Mouse (Mus musculus) small intestine, adult 2 months (tissue): ENCODE data around the gene Epn2. TPM values are rescaled to one million over a fixed set of nuclear protein-coding genes. Genes with fewer than 3 reads are reported as not detected.

Source experiments
- H3K27ac ChIP-seq: fragments of 200-500 bp; 2 replicates; pipeline ENCODE4 v1.5.1; 2012; ENCODE audit warnings: low read depth, low read length, control low read depth, inconsistent platforms; ENCODE audit not compliant: insufficient read depth
- H3K27me3 ChIP-seq: fragments of 200-500 bp; 2 replicates; pipeline ENCODE4 v1.6.1; 2012; ENCODE audit warnings: mild to moderate bottlenecking, moderate library complexity, low read length, inconsistent platforms; ENCODE audit not compliant: control insufficient read depth, insufficient read depth
- H3K36me3 ChIP-seq: fragments of 200-500 bp; 2 replicates; pipeline ENCODE4 v1.6.1; 2012; ENCODE audit warnings: mild to moderate bottlenecking, low read length, control low read depth, inconsistent platforms; ENCODE audit not compliant: control insufficient read depth, insufficient read depth
- H3K4me1 ChIP-seq: fragments of 200-500 bp; 2 replicates; pipeline ENCODE4 v1.6.1; 2012; ENCODE audit warnings: low read length, inconsistent platforms, mixed read lengths; ENCODE audit not compliant: control insufficient read depth, insufficient read depth, insufficient read length
- H3K4me3 ChIP-seq: fragments of 200-500 bp; 2 replicates; pipeline ENCODE4 v1.5.1; 2012; ENCODE audit warnings: low read depth, mild to moderate bottlenecking, control low read depth, inconsistent platforms, low read length, moderate library complexity
- CTCF ChIP-seq: fragments of 200-500 bp; IDR thresholded peaks from 2 replicates; pipeline ENCODE4 v1.5.1; 2012; ENCODE audit warnings: low read depth, mild to moderate bottlenecking, control low read depth, inconsistent platforms, low read length, moderate library complexity, mixed read lengths; ENCODE audit not compliant: insufficient replicate concordance, insufficient read length; ENCODE audit errors: extremely low read depth
- POLR2A ChIP-seq: fragments of 200-500 bp; IDR thresholded peaks from 2 replicates; pipeline ENCODE4 v1.6.1; 2012; ENCODE audit warnings: low read depth, mild to moderate bottlenecking, control low read depth, inconsistent platforms, low read length, moderate library complexity
- whole genome bisulfite sequencing: fragments of 180-500 bp; shearing (Covaris S2); methylation state at CpG from one replicate; pipeline ENCODE4 v1.1.7; 2018; 5-methylcytosine and 5-hydroxymethylcytosine counted together
- polyA plus RNA-seq: library from polyadenylated mRNA; depleted of rRNA; stranded (reverse); fragments of >200 nt; gene quantifications from 2 replicates; pipeline ENCODE4 v1.2.3, GENCODE M21; 2012; rRNA removed

The Epn2 gene
- polyA plus RNA-seq, 1 experiment, result 7.9 TPM

DNA sequence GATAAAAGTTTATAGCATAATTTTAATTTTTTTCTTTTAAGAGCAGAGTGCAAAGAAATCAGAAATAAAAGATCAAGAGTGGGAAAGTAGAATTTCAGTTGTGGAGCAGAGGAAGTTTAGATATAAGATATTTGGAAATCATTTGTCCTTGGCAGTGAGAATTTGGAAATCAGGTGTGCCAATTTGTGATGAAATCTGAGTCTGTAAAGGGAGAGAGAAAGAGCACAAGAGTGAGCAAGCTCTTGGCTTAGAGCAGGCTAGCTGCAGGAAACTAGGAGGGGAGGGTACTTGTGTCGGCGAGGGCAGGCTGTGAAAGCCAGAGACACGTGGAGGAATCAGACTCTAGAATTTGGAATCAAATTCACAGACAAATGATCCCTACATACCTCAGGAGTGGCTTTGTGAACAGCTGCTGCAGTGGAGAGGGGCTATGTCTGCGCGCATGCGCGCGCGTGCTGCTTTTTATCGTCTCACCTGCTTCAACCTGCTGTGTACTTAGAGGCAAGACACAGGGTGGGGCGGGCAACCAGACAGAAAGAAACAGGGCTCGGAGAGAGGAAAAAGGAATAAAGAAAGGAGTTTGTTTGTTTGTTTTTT is 102.6 kb downstream of the Epn2 start:
- H3K27ac ChIP-seq, result no peak overlapping the region
- 0 out of 2 replicates have a peak, but pooled peaks cover 2% of the 10 kb centered on the region for H3K27me3 ChIP-seq
- peak overlapping the region; percentile 12; the same call in 1 of the 2 replicates for H3K4me3 ChIP-seq
- H3K36me3 ChIP-seq, result no peaks in the 10 kb centered on the region
- H3K4me1 ChIP-seq, result no peaks in the 10 kb centered on the region
- WGBS, result 23% methylated on average over 12 of the region's 12 CpGs
- TF ChIP-seq CTCF (no peak), POLR2A (no peak)

- WGBS, result 40% methylated on average over 4 of the region's 4 CpGs
These were observed 105.9 kb downstream of the Epn2 start for GRCm38 (mm10) chr11:61473630-61474029.

GRCm38 (mm10) chr11:61470880-61471279 is 108.6 kb downstream of the Epn2 start:
- TF ChIP-seq CTCF (no peak), POLR2A (no peak)
- Histone ChIP-seq H3K4me3 (no peak overlapping the region), H3K27ac (no peak overlapping the region), H3K4me1 (no peaks in the 10 kb centered on the region), H3K36me3 (no peaks in the 10 kb centered on the region), H3K27me3 (0 out of 2 replicates have a peak, but pooled peaks cover 2% of the 10 kb centered on the region)

More at GRCm38 (mm10) chr11:61473630-61474029, 105.9 kb downstream of the Epn2 start:
- Histone ChIP-seq H3K36me3 (no peaks in the 10 kb centered on the region), H3K4me3 (no peak overlapping the region), H3K27me3 (0 out of 2 replicates have a peak, but pooled peaks cover 2% of the 10 kb centered on the region), H3K27ac (no peak overlapping the region), H3K4me1 (no peaks in the 10 kb centered on the region)
- no peak for TF ChIP-seq POLR2A
- TF ChIP-seq CTCF, result no peak

GRCm38 (mm10) chr11:61469317-61469917 is 110.1 kb downstream of the Epn2 start:
- Histone ChIP-seq H3K27me3 (0 out of 2 replicates have a peak, but pooled peaks cover 1% of the 10 kb centered on the region), H3K4me1 (no peaks in the 10 kb centered on the region), H3K36me3 (no peaks in the 10 kb centered on the region), H3K4me3 (no peak overlapping the region), H3K27ac (no peak overlapping the region)
- no peak for TF ChIP-seq CTCF
- no peak for TF ChIP-seq POLR2A
- WGBS, result 47% methylated on average over 7 of the region's 7 CpGs

DNA sequence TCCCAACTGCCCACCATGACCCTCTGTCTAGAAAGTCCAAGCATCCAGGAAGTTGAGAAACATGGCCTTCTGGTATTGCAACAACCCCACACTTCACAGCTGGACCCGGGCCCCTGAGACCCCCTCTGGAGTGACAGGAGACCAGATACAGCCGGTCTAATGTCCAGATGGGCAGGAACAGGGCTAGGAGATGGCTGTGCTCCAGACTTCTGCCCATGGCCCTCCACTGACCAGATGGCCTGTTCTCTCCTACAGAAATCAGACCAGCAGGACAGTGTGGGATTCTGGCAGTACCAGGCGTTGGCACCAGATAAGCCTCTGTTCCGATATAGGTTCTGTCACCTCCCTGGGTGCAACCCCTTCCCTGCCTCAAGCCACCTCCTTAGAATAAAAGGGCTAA is 111.0 kb downstream of the Epn2 start:
- H3K27me3 ChIP-seq, result no peaks in the 10 kb centered on the region
- no peaks in the 10 kb centered on the region for H3K36me3 ChIP-seq
- no peaks in the 10 kb centered on the region for H3K4me1 ChIP-seq
- H3K27ac ChIP-seq, result no peak overlapping the region
- H3K4me3 ChIP-seq, result no peak overlapping the region
- TF ChIP-seq POLR2A (no peak), CTCF (no peak)
- 83% methylated on average over 4 of the region's 4 CpGs for WGBS

Other genes starting within 250 kb of the Epn2 start
- 0.06 TPM in 1 of 2 replicates, not detected in the other for gene Slc47a2, start 236.8 kb downstream of the Epn2 start, polyA plus RNA-seq
- gene Slc47a1, start 201.3 kb downstream of the Epn2 start, polyA plus RNA-seq, result 9.7 and 25.8 TPM in 2 replicates
- 0.14 and 0.17 TPM in 2 replicates for gene Rnf112, start 125.6 kb downstream of the Epn2 start, polyA plus RNA-seq
- 27.6 and 43.0 TPM in 2 replicates for gene Mfap4, start 94.3 kb downstream of the Epn2 start, polyA plus RNA-seq
- gene Mapk7, start 85.3 kb downstream of the Epn2 start, polyA plus RNA-seq, result 7.8 and 16.6 TPM in 2 replicates
- gene B9d1, start 74.5 kb downstream of the Epn2 start, polyA plus RNA-seq, result 9.4 and 11.8 TPM in 2 replicates
- gene Grap, start 73.6 kb upstream of the Epn2 start, polyA plus RNA-seq, result 3.4 and 7.7 TPM in 2 replicates
- 15.8 and 33.8 TPM in 2 replicates for gene Fam83g, start 104.4 kb upstream of the Epn2 start, polyA plus RNA-seq
- gene Slc5a10, start 141.1 kb upstream of the Epn2 start, polyA plus RNA-seq, result not detected in 2 replicates
- 3.0 and 6.4 TPM in 2 replicates for gene Prpsap2, start 182.4 kb upstream of the Epn2 start, polyA plus RNA-seq